Mouse (Mus musculus): ENCODE measurements around the gene Flywch1. TPM values are rescaled to one million over a fixed set of nuclear protein-coding genes. Genes with fewer than 3 reads are reported as not detected.

The Flywch1 gene
- total and polyA plus RNA-seq, 3 experiments, result 18.8 to 28.3 (median 23.4) TPM

- H3K4me2 ChIP-seq (ENCODE audit: insufficient read depth, low read depth, poor library complexity, severe bottlenecking), result no peak overlapping the region
- no peaks in the 10 kb centered on the region for H3K79me2 ChIP-seq (replicated peaks; ENCODE audit: control insufficient read depth, extremely low read depth, insufficient read depth, poor library complexity, severe bottlenecking)
- TF ChIP-seq GABPA (IDR thresholded peaks at IDR 0.05; ENCODE audit: insufficient replicate concordance, low read depth, low read length), result no peak
- TF ChIP-seq RAD21 (IDR thresholded peaks at IDR 0.05; ENCODE audit: low read depth, low read length), result no peak
- no peak for TF ChIP-seq ZC3H11A (IDR thresholded peaks at IDR 0.05; ENCODE audit: low read depth, low read length)
- H3K27me3 ChIP-seq (replicated peaks), result peaks cover 81% of the 10 kb centered on the region
- dilution Hi-C loops (cut with MboI; ENCODE audit: extremely low pct_ligation_motif_present, extremely low pct_unique_long_range_greater_than_20kb, low sequenced_read_pairs), result no loop called here
- no peak overlapping the region for H3K4me3 ChIP-seq (replicated peaks in 1 of 3; ENCODE audit: low read depth in 2 of 3, low read length in 2 of 3, poor library complexity in 1 of 3)
- in situ Hi-C loops (cut with MboI; ENCODE audit: low pct_ligation_motif_present, low pct_unique_long_range_greater_than_20kb, low sequenced_read_pairs), result loop anchor here (5.0 kb wide), 2 partner anchors 42 to 127 kb away; partner anchors contain the start of gene Bicdl2
- H3K9me3 ChIP-seq (replicated peaks; ENCODE audit: low read length), result no peaks in the 10 kb centered on the region
- DNase-seq (ENCODE audit: extremely low read depth), result no peak
- H3K36me3 ChIP-seq (replicated peaks in 1 of 2; ENCODE audit: control insufficient read depth in 1 of 2, insufficient read depth in 1 of 2, low read length in 1 of 2), result no peaks in the 10 kb centered on the region
- H3K4me1 ChIP-seq (ENCODE audit: control insufficient read depth in 1 of 2, insufficient read depth in 2 of 2), result peaks cover 0 to 6% of the 10 kb centered on the region in 2 experiments; a peak in 2 of 4 replicates
- H3K27ac ChIP-seq (ENCODE audit: insufficient read depth, low read depth), result no peak overlapping the region
- H3K9ac ChIP-seq (ENCODE audit: insufficient read depth, low read depth), result no peak overlapping the region
These were observed 66.7 kb downstream of the Flywch1 start for GRCm38 (mm10) chr17:23704741-23705140.

GRCm38 (mm10) chr17:23703301-23703700 is 68.1 kb downstream of the Flywch1 start:
- in situ Hi-C loops (cut with MboI; ENCODE audit: low pct_ligation_motif_present, low pct_unique_long_range_greater_than_20kb, low sequenced_read_pairs), result loop anchor here (5.0 kb wide), 1 partner anchor 41 kb away; the partner anchor contains the start of gene Bicdl2

More at GRCm38 (mm10) chr17:23703301-23703700, 68.1 kb downstream of the Flywch1 start:
- TF ChIP-seq TBP (conservative IDR thresholded peaks at IDR 0.05; ENCODE audit: low read depth, low read length), result no peak
- TF ChIP-seq POLR2AphosphoS2 (IDR thresholded peaks at IDR 0.05; ENCODE audit: low read depth, low read length), result no peak
- no peak for TF ChIP-seq USF1 (IDR thresholded peaks at IDR 0.05; ENCODE audit: low read depth, low read length)
- no peak for TF ChIP-seq SMC3 (IDR thresholded peaks at IDR 0.05; ENCODE audit: low read depth, low read length)
- no peak for TF ChIP-seq MYC (IDR thresholded peaks at IDR 0.05; ENCODE audit: low read depth, low read length)
- no peak for TF ChIP-seq ZMIZ1 (IDR thresholded peaks at IDR 0.05; ENCODE audit: low read depth, low read length)
- no peak for TF ChIP-seq JUND (conservative IDR thresholded peaks at IDR 0.05; ENCODE audit: low read depth, low read length)
- no peak for TF ChIP-seq GABPA (IDR thresholded peaks at IDR 0.05; ENCODE audit: insufficient replicate concordance, low read depth, low read length)
- H3K27ac ChIP-seq (ENCODE audit: insufficient read depth, low read depth), result no peak overlapping the region
- H3K9me3 ChIP-seq (replicated peaks; ENCODE audit: low read length), result no peaks in the 10 kb centered on the region
- H3K4me1 ChIP-seq (ENCODE audit: control insufficient read depth in 1 of 2, insufficient read depth in 2 of 2), result peaks cover 5 to 9% of the 10 kb centered on the region in 2 experiments
- H3K27me3 ChIP-seq (replicated peaks), result peaks cover 86% of the 10 kb centered on the region
- dilution Hi-C loops (cut with MboI; ENCODE audit: extremely low pct_ligation_motif_present, extremely low pct_unique_long_range_greater_than_20kb, low sequenced_read_pairs), result no loop called here
- no peaks in the 10 kb centered on the region for H3K36me3 ChIP-seq (replicated peaks in 1 of 2; ENCODE audit: control insufficient read depth in 1 of 2, insufficient read depth in 1 of 2, low read length in 1 of 2)
- no peak overlapping the region for H3K4me3 ChIP-seq (replicated peaks in 1 of 3; ENCODE audit: low read depth in 2 of 3, low read length in 2 of 3, poor library complexity in 1 of 3)
- no peaks in the 10 kb centered on the region for H3K79me2 ChIP-seq (replicated peaks; ENCODE audit: control insufficient read depth, extremely low read depth, insufficient read depth, poor library complexity, severe bottlenecking)
- H3K9ac ChIP-seq (ENCODE audit: insufficient read depth, low read depth), result no peak overlapping the region
- DNase-seq (ENCODE audit: extremely low read depth), result no peak
- no peak overlapping the region for H3K4me2 ChIP-seq (ENCODE audit: insufficient read depth, low read depth, poor library complexity, severe bottlenecking)

Other genes starting within 250 kb of the Flywch1 start
Only the 20 nearest of the 28 such genes appear.
- 0.04 TPM in 1 of 2 replicates, not detected in the other for gene Mmp25, start 126.3 kb downstream of the Flywch1 start, total RNA-seq (2012; rRNA removed)
- 0.04 TPM in 1 of 2 replicates, not detected in the other for gene Mmp25, start 126.3 kb downstream of the Flywch1 start, total RNA-seq (2014; rRNA removed)
- not detected in 2 replicates for gene Mmp25, start 126.3 kb downstream of the Flywch1 start, polyA plus RNA-seq (2012; ENCODE audit: insufficient read length, low read depth)
- gene Bicdl2, start 111.1 kb downstream of the Flywch1 start, total RNA-seq (2012; rRNA removed), result not detected in 2 replicates
- gene Bicdl2, start 111.1 kb downstream of the Flywch1 start, total RNA-seq (2014; rRNA removed), result not detected in 2 replicates
- 0.25 TPM in 1 of 2 replicates, not detected in the other for gene Bicdl2, start 111.1 kb downstream of the Flywch1 start, polyA plus RNA-seq (2012; ENCODE audit: insufficient read length, low read depth)
- gene Hcfc1r1, start 98.0 kb downstream of the Flywch1 start, total RNA-seq (2012; rRNA removed), result 7.3 and 8.9 TPM in 2 replicates
- 3.9 and 6.0 TPM in 2 replicates for gene Hcfc1r1, start 98.0 kb downstream of the Flywch1 start, total RNA-seq (2014; rRNA removed)
- 17.4 and 26.5 TPM in 2 replicates for gene Hcfc1r1, start 98.0 kb downstream of the Flywch1 start, polyA plus RNA-seq (2012; ENCODE audit: insufficient read length, low read depth)
- gene Thoc6, start 97.7 kb downstream of the Flywch1 start, total RNA-seq (2012; rRNA removed), result 40.1 and 41.4 TPM in 2 replicates
- gene Thoc6, start 97.7 kb downstream of the Flywch1 start, total RNA-seq (2014; rRNA removed), result 31.5 and 37.9 TPM in 2 replicates
- gene Thoc6, start 97.7 kb downstream of the Flywch1 start, polyA plus RNA-seq (2012; ENCODE audit: insufficient read length, low read depth), result 34.8 and 37.4 TPM in 2 replicates
- 4.3 and 5.1 TPM in 2 replicates for gene Tnfrsf12a, start 94.1 kb downstream of the Flywch1 start, total RNA-seq (2012; rRNA removed)
- gene Tnfrsf12a, start 94.1 kb downstream of the Flywch1 start, total RNA-seq (2014; rRNA removed), result 1.5 and 2.3 TPM in 2 replicates
- 0.64 and 1.2 TPM in 2 replicates for gene Tnfrsf12a, start 94.1 kb downstream of the Flywch1 start, polyA plus RNA-seq (2012; ENCODE audit: insufficient read length, low read depth)
- gene Cldn6, start 92.4 kb downstream of the Flywch1 start, total RNA-seq (2012; rRNA removed), result not detected in 2 replicates
- not detected in 2 replicates for gene Cldn6, start 92.4 kb downstream of the Flywch1 start, total RNA-seq (2014; rRNA removed)
- not detected in 2 replicates for gene Cldn6, start 92.4 kb downstream of the Flywch1 start, polyA plus RNA-seq (2012; ENCODE audit: insufficient read length, low read depth)
- 0.08 TPM in 1 of 2 replicates, not detected in the other for gene Cldn9, start 87.6 kb downstream of the Flywch1 start, total RNA-seq (2012; rRNA removed)
- not detected in 2 replicates for gene Cldn9, start 87.6 kb downstream of the Flywch1 start, total RNA-seq (2014; rRNA removed)
- not detected in 2 replicates for gene Cldn9, start 87.6 kb downstream of the Flywch1 start, polyA plus RNA-seq (2012; ENCODE audit: insufficient read length, low read depth)
- 0.08 TPM in 1 of 2 replicates, not detected in the other for gene 1520401A03Rik, start 48.8 kb downstream of the Flywch1 start, total RNA-seq (2012; rRNA removed)
- gene 1520401A03Rik, start 48.8 kb downstream of the Flywch1 start, total RNA-seq (2014; rRNA removed), result not detected in 2 replicates
- gene 1520401A03Rik, start 48.8 kb downstream of the Flywch1 start, polyA plus RNA-seq (2012; ENCODE audit: insufficient read length, low read depth), result not detected in 2 replicates
- 21.4 and 25.4 TPM in 2 replicates for gene Pkmyt1, start 45.3 kb downstream of the Flywch1 start, total RNA-seq (2012; rRNA removed)
- 11.4 and 12.6 TPM in 2 replicates for gene Pkmyt1, start 45.3 kb downstream of the Flywch1 start, total RNA-seq (2014; rRNA removed)
- 30.7 and 37.0 TPM in 2 replicates for gene Pkmyt1, start 45.3 kb downstream of the Flywch1 start, polyA plus RNA-seq (2012; ENCODE audit: insufficient read length, low read depth)
- gene Paqr4, start 30.7 kb downstream of the Flywch1 start, total RNA-seq (2012; rRNA removed), result 2.0 and 2.8 TPM in 2 replicates
- 0.47 and 1.0 TPM in 2 replicates for gene Paqr4, start 30.7 kb downstream of the Flywch1 start, total RNA-seq (2014; rRNA removed)
- 0.80 and 1.1 TPM in 2 replicates for gene Paqr4, start 30.7 kb downstream of the Flywch1 start, polyA plus RNA-seq (2012; ENCODE audit: insufficient read length, low read depth)
- 0.34 and 0.55 TPM in 2 replicates for gene Kremen2, start 25.8 kb downstream of the Flywch1 start, total RNA-seq (2012; rRNA removed)
- gene Kremen2, start 25.8 kb downstream of the Flywch1 start, total RNA-seq (2014; rRNA removed), result 0.14 and 0.23 TPM in 2 replicates
- 0.21 and 0.23 TPM in 2 replicates for gene Kremen2, start 25.8 kb downstream of the Flywch1 start, polyA plus RNA-seq (2012; ENCODE audit: insufficient read length, low read depth)
- gene Flywch2, start 14.5 kb upstream of the Flywch1 start, total RNA-seq (2012; rRNA removed), result not detected in 2 replicates
- not detected in 2 replicates for gene Flywch2, start 14.5 kb upstream of the Flywch1 start, total RNA-seq (2014; rRNA removed)
- gene Flywch2, start 14.5 kb upstream of the Flywch1 start, polyA plus RNA-seq (2012; ENCODE audit: insufficient read length, low read depth), result not detected in 2 replicates
- 83.6 and 90.4 TPM in 2 replicates for gene Srrm2, start 18.9 kb upstream of the Flywch1 start, total RNA-seq (2012; rRNA removed)
- gene Srrm2, start 18.9 kb upstream of the Flywch1 start, total RNA-seq (2014; rRNA removed), result 18.3 and 26.7 TPM in 2 replicates
- gene Srrm2, start 18.9 kb upstream of the Flywch1 start, polyA plus RNA-seq (2012; ENCODE audit: insufficient read length, low read depth), result 339 and 383 TPM in 2 replicates
- 381 and 386 TPM in 2 replicates for gene Elob, start 57.5 kb upstream of the Flywch1 start, total RNA-seq (2012; rRNA removed)
- 371 and 534 TPM in 2 replicates for gene Elob, start 57.5 kb upstream of the Flywch1 start, total RNA-seq (2014; rRNA removed)
- gene Elob, start 57.5 kb upstream of the Flywch1 start, polyA plus RNA-seq (2012; ENCODE audit: insufficient read length, low read depth), result 250 and 306 TPM in 2 replicates
- gene Prss33, start 64.5 kb upstream of the Flywch1 start, total RNA-seq (2012; rRNA removed), result not detected in 2 replicates
- not detected in 2 replicates for gene Prss33, start 64.5 kb upstream of the Flywch1 start, total RNA-seq (2014; rRNA removed)
- not detected in 2 replicates for gene Prss33, start 64.5 kb upstream of the Flywch1 start, polyA plus RNA-seq (2012; ENCODE audit: insufficient read length, low read depth)
- not detected in 2 replicates for gene Prss32, start 72.3 kb upstream of the Flywch1 start, total RNA-seq (2012; rRNA removed)
- not detected in 2 replicates for gene Prss32, start 72.3 kb upstream of the Flywch1 start, total RNA-seq (2014; rRNA removed)
- not detected in 2 replicates for gene Prss32, start 72.3 kb upstream of the Flywch1 start, polyA plus RNA-seq (2012; ENCODE audit: insufficient read length, low read depth)
- gene Prss41, start 72.6 kb upstream of the Flywch1 start, total RNA-seq (2012; rRNA removed), result 0.46 and 1.0 TPM in 2 replicates
- 0.16 TPM in 2 replicates for gene Prss41, start 72.6 kb upstream of the Flywch1 start, total RNA-seq (2014; rRNA removed)
- gene Prss41, start 72.6 kb upstream of the Flywch1 start, polyA plus RNA-seq (2012; ENCODE audit: insufficient read length, low read depth), result 0.22 and 0.24 TPM in 2 replicates
- not detected in 2 replicates for gene Prss21, start 96.5 kb upstream of the Flywch1 start, total RNA-seq (2012; rRNA removed)
- not detected in 2 replicates for gene Prss21, start 96.5 kb upstream of the Flywch1 start, total RNA-seq (2014; rRNA removed)
- not detected in 2 replicates for gene Prss21, start 96.5 kb upstream of the Flywch1 start, polyA plus RNA-seq (2012; ENCODE audit: insufficient read length, low read depth)
- gene Dcpp1, start 109.3 kb upstream of the Flywch1 start, total RNA-seq (2012; rRNA removed), result not detected in 2 replicates
- gene Dcpp1, start 109.3 kb upstream of the Flywch1 start, total RNA-seq (2014; rRNA removed), result not detected in 2 replicates
- gene Dcpp1, start 109.3 kb upstream of the Flywch1 start, polyA plus RNA-seq (2012; ENCODE audit: insufficient read length, low read depth), result not detected in 2 replicates
- gene Dcpp2, start 109.3 kb upstream of the Flywch1 start, total RNA-seq (2012; rRNA removed), result not detected in 2 replicates
- not detected in 2 replicates for gene Dcpp2, start 109.3 kb upstream of the Flywch1 start, total RNA-seq (2014; rRNA removed)
- not detected in 2 replicates for gene Dcpp2, start 109.3 kb upstream of the Flywch1 start, polyA plus RNA-seq (2012; ENCODE audit: insufficient read length, low read depth)